Mouse (Mus musculus) E14TG2a.4 (cell line): Measurements from ENCODE around the gene Fcer1g.

Source experiments
- CTCF ChIP-seq: conservative IDR thresholded peaks from 2 replicates; pipeline ENCODE4 v1.5.1; 2014; ENCODE audit warnings: low read length
- NANOG ChIP-seq: IDR thresholded peaks from 2 replicates; pipeline ENCODE4 v1.6.1; 2014; ENCODE audit warnings: borderline replicate concordance, low read length, mixed read lengths
- POU5F1 ChIP-seq: IDR thresholded peaks from 2 replicates; pipeline ENCODE4 v1.6.1; 2014; ENCODE audit warnings: low read length, borderline replicate concordance

- TF ChIP-seq CTCF (no peak), POU5F1 (no peak), NANOG (no peak)
These were observed 43.3 kb downstream of the Fcer1g start for GRCm38 (mm10) chr1:171190832-171191231.
